Mouse (Mus musculus): ENCODE results near the gene G3bp2. TPM values are rescaled to one million over a fixed set of nuclear protein-coding genes. Genes with fewer than 3 reads are reported as not detected.
"Not testable (repeated sequence)": the region's sequence is repeated elsewhere in the genome, so short reads cannot be mapped to it uniquely, and the experiment has no call there.

G3bp2 gene
- total RNA-seq (2014; rRNA removed) (132 and 143 TPM in 2 replicates), polyA plus RNA-seq (2015; fragmentation: Nextera tagmentation; extraction: Ambion mirVana) (265 and 271 TPM in 2 replicates)

GRCm38 (mm10) chr5:92083417-92084038 is at the start of gene G3bp2:
Gene G3bp2, minus strand, starts transcription at chr5:92083719.
- Histone ChIP-seq H3K27ac (peak within 1 kb of the TSS; percentile 98), H3K27me3 (ENCODE audit: insufficient read depth, low read length) (no peaks in the 10 kb centered on the region), H3K9me3 (ENCODE audit: low read length) (no peaks in the 10 kb centered on the region), H3K4me3 (ENCODE audit: low read length) (peak within 1 kb of the TSS; percentile 100), H3K9ac (replicated peaks; ENCODE audit: low read length) (peak within 1 kb of the TSS; percentile 97), H3K4me2 (ENCODE audit: low read depth, low read length) (peak within 1 kb of the TSS; percentile 71), H3K36me3 (ENCODE audit: insufficient read depth, low read length) (no peaks in the 10 kb centered on the region), H3K4me1 (ENCODE audit: insufficient read depth, low read length) (peaks cover 5% of the 10 kb centered on the region; the same call in 1 of the 2 replicates)
- ATAC-seq (peak; percentile 98), DNase-seq (ENCODE audit: low spot score) (peak; percentile 99)
- under 1% methylated on average over 58 of the region's 65 CpGs for WGBS
- TF ChIP-seq CTCF (IDR thresholded peaks at IDR 0.05; ENCODE audit: low read depth) = no peak

GRCm38 (mm10) chr5:92133006-92133405 is 49.5 kb upstream of the G3bp2 start:
- not testable (repeated sequence) for ATAC-seq; H3K27me3 ChIP-seq (ENCODE audit: insufficient read depth, low read length); H3K36me3 ChIP-seq (ENCODE audit: insufficient read depth, low read length); H3K27ac ChIP-seq; H3K4me3 ChIP-seq (ENCODE audit: low read length); DNase-seq (ENCODE audit: low spot score); H3K4me2 ChIP-seq (ENCODE audit: low read depth, low read length); H3K9ac ChIP-seq (replicated peaks; ENCODE audit: low read length); H3K9me3 ChIP-seq (ENCODE audit: low read length); H3K4me1 ChIP-seq (ENCODE audit: insufficient read depth, low read length)
- WGBS = 81% methylated on average over 4 of the region's 4 CpGs

GRCm38 (mm10) chr5:92132127-92132526 is 48.6 kb upstream of the G3bp2 start:
- no peak for DNase-seq (ENCODE audit: low spot score)
- Histone ChIP-seq H3K27me3 (ENCODE audit: insufficient read depth, low read length) (no peaks in the 10 kb centered on the region), H3K9me3 (ENCODE audit: low read length) (no peaks in the 10 kb centered on the region), H3K4me2 (ENCODE audit: low read depth, low read length) (no peak overlapping the region), H3K9ac (replicated peaks; ENCODE audit: low read length) (no peak overlapping the region), H3K4me1 (ENCODE audit: insufficient read depth, low read length) (no peaks in the 10 kb centered on the region), H3K36me3 (ENCODE audit: insufficient read depth, low read length) (0 out of 2 replicates have a peak, but pooled peaks cover 5% of the 10 kb centered on the region), H3K27ac (no peak overlapping the region), H3K4me3 (ENCODE audit: low read length) (no peak overlapping the region)
- TF ChIP-seq CTCF (IDR thresholded peaks at IDR 0.05; ENCODE audit: low read depth) = no peak
- WGBS = 96% methylated on average over 4 of the region's 4 CpGs
- no peak for ATAC-seq

GRCm38 (mm10) chr5:92130040-92130682 is 46.6 kb upstream of the G3bp2 start:
- 91% methylated on average over 6 of the region's 6 CpGs for WGBS
- Histone ChIP-seq H3K9me3 (ENCODE audit: low read length) (no peaks in the 10 kb centered on the region), H3K27me3 (ENCODE audit: insufficient read depth, low read length) (no peaks in the 10 kb centered on the region), H3K4me1 (ENCODE audit: insufficient read depth, low read length) (no peaks in the 10 kb centered on the region), H3K36me3 (ENCODE audit: insufficient read depth, low read length) (0 out of 2 replicates have a peak, but pooled peaks cover 5% of the 10 kb centered on the region), H3K9ac (replicated peaks; ENCODE audit: low read length) (no peak overlapping the region), H3K4me2 (ENCODE audit: low read depth, low read length) (no peak overlapping the region), H3K4me3 (ENCODE audit: low read length) (no peak overlapping the region), H3K27ac (no peak overlapping the region)
- ATAC-seq = no peak
- 0 out of 2 replicates have a peak, but pooled peaks have one; percentile 6 for TF ChIP-seq CTCF (IDR thresholded peaks at IDR 0.05; ENCODE audit: low read depth)
- no peak for DNase-seq (ENCODE audit: low spot score)

GRCm38 (mm10) chr5:92129321-92129768 is 45.8 kb upstream of the G3bp2 start:
- Histone ChIP-seq H3K4me2 (ENCODE audit: low read depth, low read length) (no peak overlapping the region), H3K36me3 (ENCODE audit: insufficient read depth, low read length) (0 out of 2 replicates have a peak, but pooled peaks cover 5% of the 10 kb centered on the region), H3K27ac (no peak overlapping the region), H3K9ac (replicated peaks; ENCODE audit: low read length) (no peak overlapping the region), H3K4me1 (ENCODE audit: insufficient read depth, low read length) (no peaks in the 10 kb centered on the region), H3K27me3 (ENCODE audit: insufficient read depth, low read length) (no peaks in the 10 kb centered on the region), H3K9me3 (ENCODE audit: low read length) (no peaks in the 10 kb centered on the region), H3K4me3 (ENCODE audit: low read length) (no peak overlapping the region)
- 87% methylated on average over 1 of the region's 1 CpGs for WGBS
- no peak for DNase-seq (ENCODE audit: low spot score)
- TF ChIP-seq CTCF (IDR thresholded peaks at IDR 0.05; ENCODE audit: low read depth) = no peak
- ATAC-seq = peak; percentile 15; the same call in 1 of the 2 replicates

GRCm38 (mm10) chr5:92128570-92128969 is 45.1 kb upstream of the G3bp2 start:
- H3K27ac ChIP-seq = no peak overlapping the region
- DNase-seq (ENCODE audit: low spot score) = peak; percentile 26
- WGBS = 17% methylated on average over 8 of the region's 8 CpGs

More at GRCm38 (mm10) chr5:92128570-92128969, 45.1 kb upstream of the G3bp2 start:
- Histone ChIP-seq H3K27me3 (ENCODE audit: insufficient read depth, low read length) (no peaks in the 10 kb centered on the region), H3K9me3 (ENCODE audit: low read length) (no peaks in the 10 kb centered on the region), H3K4me2 (ENCODE audit: low read depth, low read length) (no peak overlapping the region), H3K4me1 (ENCODE audit: insufficient read depth, low read length) (no peaks in the 10 kb centered on the region), H3K36me3 (ENCODE audit: insufficient read depth, low read length) (0 out of 2 replicates have a peak, but pooled peaks cover 5% of the 10 kb centered on the region), H3K9ac (replicated peaks; ENCODE audit: low read length) (no peak overlapping the region), H3K4me3 (ENCODE audit: low read length) (no peak overlapping the region)
- no peak for TF ChIP-seq CTCF (IDR thresholded peaks at IDR 0.05; ENCODE audit: low read depth)
- ATAC-seq = peak; percentile 55; the same call in 1 of the 2 replicates

Data from hindbrain, postnatal 0 days (tissue).